Mouse (Mus musculus): ENCODE measurements around the gene Coa7.
A peak's percentile ranks its signal among the peaks of the same experiment; 100 is the strongest.

Coa7 gene

DNA sequence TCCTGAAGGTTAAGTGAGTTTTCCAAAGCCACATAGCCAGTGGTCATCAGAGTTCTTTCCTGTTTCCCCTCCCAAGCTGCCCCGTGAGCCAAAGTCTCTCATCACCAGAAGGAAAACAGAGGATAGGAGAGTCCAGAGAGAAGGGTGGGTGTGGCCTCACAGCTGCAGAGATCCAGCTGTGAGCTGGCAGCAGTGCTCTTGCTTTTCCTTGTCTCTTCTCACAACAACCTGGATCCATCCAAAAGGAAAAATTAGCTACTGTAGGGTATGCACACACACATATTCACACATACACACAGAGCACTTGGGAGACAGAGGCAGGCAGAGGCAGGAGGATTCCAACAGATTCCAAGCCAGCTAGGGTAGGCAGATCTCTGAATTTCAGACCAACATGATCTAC lies 58.1 kb downstream of the Coa7 start:
- DNase-seq: no peak

DNA sequence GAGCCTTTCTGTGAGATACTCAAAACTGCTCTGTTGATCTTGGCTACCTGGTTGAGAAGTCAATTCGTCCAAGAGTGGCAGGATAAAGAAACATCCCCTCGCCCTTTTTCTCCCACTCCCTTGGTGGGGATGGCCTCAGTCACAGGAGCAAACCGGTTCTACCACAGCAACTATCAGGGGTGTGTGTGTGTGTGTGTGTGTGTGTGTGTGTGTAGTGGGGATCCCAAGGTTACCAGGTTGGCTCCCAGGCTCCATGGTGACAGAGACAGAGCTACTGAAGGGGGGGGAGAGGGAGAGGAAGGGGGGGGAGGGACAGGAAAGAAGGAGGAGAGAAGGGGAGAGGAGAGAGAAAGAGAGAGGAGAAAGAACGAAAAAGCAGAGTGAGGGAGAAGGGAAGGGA lies 59.2 kb downstream of the Coa7 start:
- DNase-seq: peak; percentile 28 to 39

GRCm38 (mm10) chr4:108387681-108388253 lies 59.8 kb downstream of the Coa7 start:
- DNase-seq: peak; percentile 82 to 86

- DNase-seq: no peak
These were observed 60.8 kb downstream of the Coa7 start for GRCm38 (mm10) chr4:108388741-108389140.

- no peak for DNase-seq
These were observed 63.2 kb downstream of the Coa7 start for GRCm38 (mm10) chr4:108391124-108391523.

Data from cerebellum, postnatal 10 days (tissue).